Mouse (Mus musculus): ENCODE data around the gene Herc2.

The Herc2 gene

GRCm38 (mm10) chr7:56202843-56203242 lies 152.8 kb downstream of the Herc2 start:
- no peak for DNase-seq

GRCm38 (mm10) chr7:56203286-56203685 lies 153.3 kb downstream of the Herc2 start:
- DNase-seq, result no peak

DNA sequence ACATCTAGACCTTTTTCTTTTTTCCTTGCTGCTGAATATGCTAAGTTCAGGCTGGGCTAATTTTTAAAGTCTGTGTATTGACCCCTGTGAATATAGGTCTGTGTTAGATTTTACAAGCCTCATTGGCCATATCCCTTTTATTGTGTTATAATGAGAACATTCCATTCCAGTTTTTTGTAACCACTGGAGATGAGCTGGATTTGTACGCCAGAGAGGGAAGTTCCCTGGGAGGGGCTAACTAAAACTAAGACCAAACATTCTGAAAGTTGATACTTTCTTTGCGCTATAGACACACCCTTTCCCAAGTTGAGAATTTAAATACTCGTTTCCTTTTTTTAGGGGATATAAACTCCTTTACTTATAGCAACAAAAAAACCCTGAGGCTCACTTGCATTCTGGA lies 154.9 kb downstream of the Herc2 start:
- no peak for DNase-seq

DNA sequence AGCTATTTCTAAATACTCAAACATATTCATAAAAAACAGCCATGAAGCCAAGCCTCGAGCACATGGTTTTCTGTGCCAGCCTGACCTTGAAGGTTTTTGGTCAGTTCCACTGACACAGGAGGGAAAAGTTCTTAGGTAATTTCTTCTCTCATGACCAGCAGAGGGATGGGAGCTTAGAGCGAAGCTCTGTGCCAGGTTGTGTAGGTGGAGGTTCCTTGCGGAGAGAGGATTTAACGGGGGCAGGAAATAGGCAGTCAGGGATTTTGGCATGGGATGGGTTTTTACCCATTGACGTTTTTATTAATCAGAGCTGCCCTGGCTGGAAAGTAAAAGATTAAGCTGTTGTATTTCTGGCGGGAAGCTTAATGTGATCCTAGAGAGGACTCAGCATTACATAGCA lies 170.8 kb downstream of the Herc2 start:
- no peak for DNase-seq

- DNase-seq, result no peak
These were observed 185.9 kb downstream of the Herc2 start for GRCm38 (mm10) chr7:56235794-56236423.

DNA sequence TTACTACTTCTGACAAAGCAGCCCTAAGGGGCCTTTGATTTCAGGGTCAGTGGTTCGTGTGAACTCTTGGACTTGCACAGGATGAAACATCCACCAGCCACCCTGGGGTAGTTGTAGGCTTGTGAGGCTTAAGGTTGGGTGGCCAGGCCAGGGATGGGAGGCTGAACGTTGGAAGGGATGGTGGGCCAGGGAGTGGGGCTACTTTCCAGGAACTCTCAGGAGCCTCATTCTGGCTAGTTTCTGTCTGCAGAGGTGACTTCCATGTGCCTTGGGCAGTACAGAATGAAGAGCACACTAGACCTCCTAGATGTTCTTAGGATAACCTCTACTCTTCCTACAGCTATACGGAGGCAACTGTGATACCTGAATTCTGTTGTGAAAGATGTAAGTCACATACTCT lies 186.6 kb downstream of the Herc2 start:
- no peak for DNase-seq

- no peak for DNase-seq
These were observed 189.5 kb downstream of the Herc2 start, which contains the start of gene Oca2 for GRCm38 (mm10) chr7:56239543-56239942. TSS of gene Oca2 (plus strand) at chr7:56239760.

DNA sequence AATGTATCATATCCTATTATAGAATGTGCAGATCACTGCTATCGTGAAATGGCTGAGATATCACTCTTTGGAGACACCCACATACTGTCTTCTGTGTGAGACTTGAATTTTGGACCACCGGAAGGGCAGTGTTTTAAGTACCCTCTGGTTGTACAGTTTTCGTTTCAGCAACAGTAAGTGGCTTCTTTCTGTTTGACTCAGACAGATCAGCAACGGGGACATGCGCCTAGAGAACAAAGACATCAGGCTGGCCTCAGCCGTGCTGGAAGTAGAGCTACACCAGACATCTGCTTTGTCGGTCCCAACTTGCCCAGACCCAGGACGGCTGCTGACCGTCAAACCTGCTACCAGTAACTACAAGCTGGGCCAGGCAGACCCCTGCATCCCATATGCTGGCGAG lies 204.6 kb downstream of the Herc2 start:
- no peak for DNase-seq

DNA sequence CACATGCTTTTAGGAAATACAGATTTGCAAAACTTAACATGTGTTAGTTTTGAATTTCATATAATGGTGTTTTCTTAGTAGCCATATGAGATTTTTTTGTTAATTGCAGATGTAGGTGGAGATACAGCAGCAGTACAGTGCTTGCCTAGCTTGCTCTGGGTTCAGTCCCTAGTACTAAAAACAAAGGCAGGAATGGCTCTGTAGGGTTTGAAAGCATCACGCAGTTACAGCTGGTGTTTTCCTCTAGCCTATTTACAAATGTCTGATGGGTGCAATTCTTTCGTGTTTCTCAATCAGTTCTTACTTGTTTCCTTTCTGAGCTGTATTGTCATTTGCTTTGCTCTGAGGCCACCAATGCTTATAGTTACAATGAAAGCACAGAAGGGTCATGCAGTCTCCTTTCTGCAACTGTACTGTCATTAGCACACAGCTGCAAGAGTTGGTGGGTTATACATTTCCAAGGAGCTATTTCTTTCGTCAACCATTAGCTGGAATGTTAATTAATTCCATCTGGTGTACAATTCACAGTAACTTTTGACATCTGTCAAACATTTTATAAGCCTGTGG lies 208.0 kb downstream of the Herc2 start:
- DNase-seq, result no peak

- DNase-seq, result no peak
These were observed 227.5 kb downstream of the Herc2 start for GRCm38 (mm10) chr7:56277506-56277905.
